Mouse (Mus musculus) limb, embryonic 14.5 days (tissue): Measurements from ENCODE around the gene Suco. TPM values are rescaled to one million over a fixed set of nuclear protein-coding genes. Genes with fewer than 3 reads are reported as not detected.

Experiments
- ATAC-seq: fragments of 200-750 bp; cut with Nextera tagmentation; 2 replicates; pipeline ENCODE4 v1.8.0; 2017; ENCODE audit warnings: low read depth, moderate number of reproducible peaks, moderate TSS enrichment; ENCODE audit not compliant: low FRiP score
- DNase-seq: peaks from one replicate; pipeline ENCODE4 v3.0.0-alpha.2; 2015; ENCODE audit warnings: low spot score
- H3K27ac ChIP-seq: fragments of 300-500 bp; sonication (generic); replicated peaks from 2 replicates; pipeline ENCODE4 v1.5.1; 2014; ENCODE audit warnings: low read depth, mild to moderate bottlenecking, low read length, moderate library complexity, mixed read lengths
- H3K27me3 ChIP-seq: fragments of 300-500 bp; sonication (generic); 2 replicates; pipeline ENCODE4 v1.6.1; 2014; ENCODE audit warnings: low read length, mixed read lengths; ENCODE audit not compliant: control insufficient read depth, insufficient read depth
- H3K36me3 ChIP-seq: fragments of 300-500 bp; sonication (generic); 2 replicates; pipeline ENCODE4 v1.6.1; 2014; ENCODE audit warnings: mild to moderate bottlenecking, low read length, moderate library complexity, mixed read lengths; ENCODE audit not compliant: control insufficient read depth, insufficient read depth
- H3K4me1 ChIP-seq: fragments of 300-500 bp; sonication (generic); 2 replicates; pipeline ENCODE4 v1.6.1; 2014; ENCODE audit warnings: antibody characterized with exemption, low read length, mixed read lengths; ENCODE audit not compliant: control insufficient read depth, insufficient read depth
- H3K4me2 ChIP-seq: fragments of 300-500 bp; sonication (generic); replicated peaks from 2 replicates; pipeline ENCODE4 v1.6.1; 2014; ENCODE audit warnings: low read depth, mild to moderate bottlenecking, low read length, moderate library complexity; ENCODE audit not compliant: severe bottlenecking
- H3K4me3 ChIP-seq: fragments of 300-500 bp; sonication (generic); replicated peaks from 2 replicates; pipeline ENCODE4 v1.5.1; 2014; ENCODE audit warnings: low read length
- H3K9ac ChIP-seq: fragments of 300-500 bp; sonication (generic); 2 replicates; pipeline ENCODE4 v1.6.1; 2014; ENCODE audit warnings: mild to moderate bottlenecking, low read depth, low read length, moderate library complexity; ENCODE audit not compliant: severe bottlenecking
- H3K9me3 ChIP-seq: fragments of 300-500 bp; sonication (generic); 2 replicates; pipeline ENCODE4 v1.6.1; 2016; ENCODE audit warnings: low read length; ENCODE audit not compliant: control insufficient read depth
- POLR2A ChIP-seq: fragments of 200-500 bp; IDR thresholded peaks from 2 replicates; pipeline ENCODE4 v1.8.0; 2012; ENCODE audit warnings: inconsistent platforms, mild to moderate bottlenecking, moderate library complexity, borderline replicate concordance; ENCODE audit not compliant: insufficient read depth, insufficient read length; ENCODE audit errors: extremely low read depth
- WGBS: fragments of 180-500 bp; shearing (Covaris S2); extraction: QIAGEN DNeasy Blood & Tissue Kit; methylation state at CpG from one replicate; pipeline ENCODE4 v1.1.7; 2014; 5-methylcytosine and 5-hydroxymethylcytosine counted together
- polyA plus RNA-seq, 2 experiments: library from polyadenylated mRNA; depleted of rRNA in 1 of 2; stranded (reverse) in 1 of 2; unstranded in 1 of 2; fragments of >200 nt; fragmentation: Nextera tagmentation in 1 of 2; extraction: Ambion mirVana in 1 of 2; gene quantifications; 2 replicates each; pipeline versions ENCODE4 v1.2.1 to v1.2.3; 2012 to 2014

Gene Suco
- polyA plus RNA-seq, 2 experiments, result 25.2 to 32.5 TPM

GRCm38 (mm10) chr1:161782725-161783124 lies 93.8 kb downstream of the Suco start:
- Histone ChIP-seq H3K4me1 (no peaks in the 10 kb centered on the region), H3K4me2 (no peak overlapping the region), H3K27ac (no peak overlapping the region), H3K36me3 (no peaks in the 10 kb centered on the region), H3K4me3 (no peak overlapping the region), H3K9me3 (no peaks in the 10 kb centered on the region), H3K27me3 (no peaks in the 10 kb centered on the region), H3K9ac (no peak overlapping the region)
- DNase-seq, result no peak
- 77% methylated on average over 2 of the region's 2 CpGs for WGBS
- TF ChIP-seq POLR2A, result no peak
- ATAC-seq, result no peak

DNA sequence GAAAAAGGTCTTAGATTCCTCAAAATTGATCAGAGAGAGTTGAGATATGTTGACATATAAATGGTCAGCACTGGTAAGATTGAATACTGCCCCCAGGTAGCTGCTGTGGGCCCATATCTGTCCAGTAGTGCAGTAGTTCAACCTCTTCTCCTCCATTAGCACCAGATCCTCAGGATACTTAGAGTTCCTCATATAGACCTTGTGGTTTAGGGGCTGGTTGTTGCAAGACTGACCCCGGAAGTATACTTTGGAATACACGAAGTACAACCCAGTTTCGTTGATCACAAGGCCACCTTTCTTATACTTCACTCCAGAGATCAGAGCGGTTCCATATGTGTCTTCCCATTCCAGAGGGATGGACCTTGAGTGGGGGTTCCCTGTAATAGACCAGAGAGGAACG lies 94.9 kb downstream of the Suco start:
- ATAC-seq, result no peak
- no peak for TF ChIP-seq POLR2A
- Histone ChIP-seq H3K27ac (no peak overlapping the region), H3K4me3 (no peak overlapping the region), H3K27me3 (no peaks in the 10 kb centered on the region), H3K4me1 (no peaks in the 10 kb centered on the region), H3K9ac (no peak overlapping the region), H3K9me3 (no peaks in the 10 kb centered on the region), H3K4me2 (no peak overlapping the region), H3K36me3 (no peaks in the 10 kb centered on the region)
- 90% methylated on average over 5 of the region's 5 CpGs for WGBS
- no peak for DNase-seq

GRCm38 (mm10) chr1:161779057-161779456 lies 97.4 kb downstream of the Suco start:
- H3K9ac ChIP-seq, result no peak overlapping the region
- no peak overlapping the region for H3K27ac ChIP-seq
- ATAC-seq, result no peak

DNA sequence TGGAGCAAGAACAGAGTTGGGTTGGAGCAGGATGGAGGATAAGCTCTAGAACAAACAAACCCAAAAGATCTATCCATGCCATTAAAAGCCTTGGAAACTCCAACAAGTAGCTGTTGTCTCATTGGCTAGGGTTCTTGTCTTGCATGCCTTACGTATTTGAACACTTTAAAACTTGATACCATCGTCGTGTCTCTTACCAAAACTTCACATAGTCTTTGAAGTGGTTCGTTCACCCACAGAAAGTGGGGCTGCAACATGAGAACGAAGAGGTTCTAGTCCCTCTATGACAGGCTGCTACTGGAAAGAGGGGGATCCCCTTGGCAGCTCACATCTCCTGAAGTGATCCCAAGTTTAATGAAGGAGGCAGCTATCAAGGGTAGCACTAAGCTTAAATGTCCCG lies 101.3 kb downstream of the Suco start:
- Histone ChIP-seq H3K27me3 (no peaks in the 10 kb centered on the region), H3K4me3 (no peak overlapping the region), H3K4me1 (no peaks in the 10 kb centered on the region), H3K27ac (no peak overlapping the region), H3K9ac (no peak overlapping the region), H3K4me2 (no peak overlapping the region), H3K9me3 (no peaks in the 10 kb centered on the region), H3K36me3 (no peaks in the 10 kb centered on the region)
- TF ChIP-seq POLR2A, result no peak
- DNase-seq (no peak), ATAC-seq (no peak)
- WGBS, result 74% methylated on average over 6 of the region's 6 CpGs

More at GRCm38 (mm10) chr1:161779057-161779456, 97.4 kb downstream of the Suco start:
- Histone ChIP-seq H3K4me1 (no peaks in the 10 kb centered on the region), H3K27me3 (no peaks in the 10 kb centered on the region), H3K4me3 (no peak overlapping the region), H3K9me3 (no peaks in the 10 kb centered on the region), H3K36me3 (no peaks in the 10 kb centered on the region), H3K4me2 (no peak overlapping the region)
- DNase-seq, result no peak
- TF ChIP-seq POLR2A, result no peak

- no peak for TF ChIP-seq POLR2A
- Histone ChIP-seq H3K4me3 (no peak overlapping the region), H3K9ac (no peak overlapping the region), H3K9me3 (no peaks in the 10 kb centered on the region), H3K27ac (no peak overlapping the region), H3K4me2 (no peak overlapping the region), H3K27me3 (no peaks in the 10 kb centered on the region), H3K4me1 (no peaks in the 10 kb centered on the region), H3K36me3 (no peaks in the 10 kb centered on the region)
- WGBS, result 83% methylated on average over 2 of the region's 2 CpGs
- ATAC-seq (no peak), DNase-seq (no peak)
Measured at GRCm38 (mm10) chr1:161771293-161771692, 105.2 kb downstream of the Suco start.

- no peak overlapping the region for H3K27ac ChIP-seq
- TF ChIP-seq POLR2A, result no peak
- no peak overlapping the region for H3K9ac ChIP-seq
- 95% methylated on average over 1 of the region's 1 CpGs for WGBS
- no peaks in the 10 kb centered on the region for H3K27me3 ChIP-seq
- DNase-seq (no peak), ATAC-seq (no peak)
- H3K4me1 ChIP-seq, result no peaks in the 10 kb centered on the region
- no peaks in the 10 kb centered on the region for H3K9me3 ChIP-seq
- no peak overlapping the region for H3K4me2 ChIP-seq
- no peaks in the 10 kb centered on the region for H3K36me3 ChIP-seq
- no peak overlapping the region for H3K4me3 ChIP-seq
Measured at GRCm38 (mm10) chr1:161769329-161769728, 107.2 kb downstream of the Suco start.
